8 mouse cellular contexts compared by ENCODE assay signal in genomic region chr8:105276292-105277120, GRCm38 (mm10). TPM values are rescaled to one million over a fixed set of nuclear protein-coding genes. Genes with fewer than 3 reads are reported as not detected.
DNase-seq lines count a peak whose midpoint lies in the region; ATAC-seq and TF ChIP-seq lines count a peak whose summit lies in the region.

No protein-coding gene starts in this region.

- 0 out of 2 replicates have a peak, but pooled peaks have one; percentile 4 for TF ChIP-seq CTCF in kidney, postnatal 0 days (IDR thresholded peaks at IDR 0.05; ENCODE audit: low read depth)
- no peak for TF ChIP-seq CTCF in small intestine, adult 2 months (IDR thresholded peaks at IDR 0.05; ENCODE audit: extremely low read depth, insufficient read length, insufficient replicate concordance, low read depth, low read length)

- H3K27me3 ChIP-seq in embryonic facial prominence, embryonic 11.5 days (ENCODE audit: control insufficient read depth, insufficient read depth, low read length), result peaks cover 76% of the 10 kb centered on the region
- H3K27me3 ChIP-seq in heart, embryonic 13.5 days (replicated peaks), result peaks cover 96% of the 10 kb centered on the region
- peaks cover 55% of the 10 kb centered on the region for H3K27me3 ChIP-seq in kidney, postnatal 0 days (ENCODE audit: insufficient read depth, low read length)
- peaks cover 11% of the 10 kb centered on the region for H3K27me3 ChIP-seq in small intestine, adult 2 months (ENCODE audit: control insufficient read depth, insufficient read depth, low read length)

- WGBS in embryonic facial prominence, embryonic 11.5 days, result 2% methylated on average over 30 of the region's 30 CpGs
- 2% methylated on average over 30 of the region's 30 CpGs for WGBS in heart, embryonic 13.5 days
- 4% methylated on average over 30 of the region's 30 CpGs for WGBS in kidney, postnatal 0 days
- WGBS in small intestine, adult 2 months, result 7% methylated on average over 30 of the region's 30 CpGs

- H3K4me3 ChIP-seq in embryonic facial prominence, embryonic 11.5 days (ENCODE audit: low read depth, low read length), result peak overlapping the region; percentile 30
- peak overlapping the region; percentile 54 for H3K4me3 ChIP-seq in heart, embryonic 13.5 days
- peak overlapping the region; percentile 31 for H3K4me3 ChIP-seq in kidney, postnatal 0 days (replicated peaks; ENCODE audit: low read depth, low read length)
- peak overlapping the region; percentile 60 for H3K4me3 ChIP-seq in small intestine, adult 2 months (ENCODE audit: low read depth, low read length)

- H3K27ac ChIP-seq in embryonic facial prominence, embryonic 11.5 days (replicated peaks; ENCODE audit: low read depth, low read length), result no peak overlapping the region
- no peak overlapping the region for H3K27ac ChIP-seq in heart, embryonic 13.5 days (replicated peaks)
- no peak overlapping the region for H3K27ac ChIP-seq in kidney, postnatal 0 days
- H3K27ac ChIP-seq in small intestine, adult 2 months (ENCODE audit: insufficient read depth, low read depth, low read length), result no peak overlapping the region

- TF ChIP-seq POLR2A in small intestine, adult 2 months (IDR thresholded peaks at IDR 0.05; ENCODE audit: low read depth, low read length), result no peak

- no peaks in the 10 kb centered on the region for H3K9me3 ChIP-seq in embryonic facial prominence, embryonic 11.5 days (replicated peaks; ENCODE audit: control insufficient read depth, low read length)
- no peaks in the 10 kb centered on the region for H3K9me3 ChIP-seq in heart, embryonic 13.5 days
- H3K9me3 ChIP-seq in kidney, postnatal 0 days (replicated peaks; ENCODE audit: low read length), result no peaks in the 10 kb centered on the region

- no peaks in the 10 kb centered on the region; the same call in 1 of the 2 replicates for H3K36me3 ChIP-seq in embryonic facial prominence, embryonic 11.5 days (replicated peaks; ENCODE audit: control insufficient read depth, insufficient read depth, low read depth, low read length)
- H3K36me3 ChIP-seq in heart, embryonic 13.5 days, result peaks cover 3% of the 10 kb centered on the region
- H3K36me3 ChIP-seq in kidney, postnatal 0 days (ENCODE audit: insufficient read depth, low read length), result no peaks in the 10 kb centered on the region; the same call in 1 of the 2 replicates
- no peaks in the 10 kb centered on the region for H3K36me3 ChIP-seq in small intestine, adult 2 months (ENCODE audit: control insufficient read depth, insufficient read depth, low read length)

- peak overlapping the region; percentile 71 for H3K4me2 ChIP-seq in embryonic facial prominence, embryonic 11.5 days (ENCODE audit: low read depth, low read length)
- peak overlapping the region; percentile 81 for H3K4me2 ChIP-seq in heart, embryonic 13.5 days
- H3K4me2 ChIP-seq in kidney, postnatal 0 days (ENCODE audit: low read length), result peak overlapping the region; percentile 69

- DNase-seq in right cerebral cortex, adult 18-20 months, result peak; percentile 65
- DNase-seq in right cerebral cortex, postnatal 36 days (ENCODE audit: low spot score in 2 of 2), result no peak
- peak; percentile 66 for DNase-seq in embryonic facial prominence, embryonic 11.5 days (ENCODE audit: low spot score)
- DNase-seq in kidney, postnatal 0 days (ENCODE audit: low spot score), result peak; percentile 51
- DNase-seq in lung, postnatal 36 days, result peak; percentile 78
- DNase-seq in urinary bladder, postnatal 10 days (ENCODE audit: low spot score), result no peak

- 0 out of 2 replicates have a peak overlapping the region, but pooled peaks have one; percentile 30 for H3K9ac ChIP-seq in embryonic facial prominence, embryonic 11.5 days (replicated peaks; ENCODE audit: low read length)
- peak overlapping the region; percentile 77 for H3K9ac ChIP-seq in heart, embryonic 13.5 days
- 0 out of 2 replicates have a peak overlapping the region, but pooled peaks have one; percentile 31 for H3K9ac ChIP-seq in kidney, postnatal 0 days (ENCODE audit: low read depth, low read length)

- peaks cover 8% of the 10 kb centered on the region for H3K4me1 ChIP-seq in embryonic facial prominence, embryonic 11.5 days (ENCODE audit: control insufficient read depth, insufficient read depth, low read length)
- H3K4me1 ChIP-seq in heart, embryonic 13.5 days, result peaks cover 30% of the 10 kb centered on the region
- 0 out of 2 replicates have a peak, but pooled peaks cover 2% of the 10 kb centered on the region for H3K4me1 ChIP-seq in kidney, postnatal 0 days (replicated peaks; ENCODE audit: insufficient read depth, low read length)
- peaks cover 16% of the 10 kb centered on the region for H3K4me1 ChIP-seq in small intestine, adult 2 months (ENCODE audit: control insufficient read depth, insufficient read depth, insufficient read length, low read length)

- peak; percentile 45 for ATAC-seq in embryonic facial prominence, embryonic 11.5 days (replicated peaks; ENCODE audit: insufficient number of reproducible peaks, low FRiP score, low TSS enrichment, low read depth)
- peak; percentile 49 for ATAC-seq in heart, embryonic 13.5 days (ENCODE audit: extremely low read depth, insufficient number of reproducible peaks, low FRiP score, low TSS enrichment)
- ATAC-seq in kidney, postnatal 0 days (replicated peaks; ENCODE audit: low FRiP score, low read depth), result peak; percentile 24

RNA-seq across cellular contexts. Expression of gene Nol3, which starts 0.6 kb away (rescaled TPM):
- 0.84 and 1.2 TPM in 2 replicates for polyA plus RNA-seq in embryonic facial prominence, embryonic 11.5 days (2014; fragmentation: Nextera tagmentation; extraction: Ambion mirVana)
- polyA plus RNA-seq in heart, embryonic 13.5 days (2015; fragmentation: Nextera tagmentation; extraction: Ambion mirVana), result 2.5 and 2.7 TPM in 2 replicates
- 0.29 and 0.68 TPM in 2 replicates for polyA plus RNA-seq in kidney, postnatal 0 days (2015; fragmentation: Nextera tagmentation; extraction: Ambion mirVana)
- polyA plus RNA-seq in small intestine, adult 2 months (2012; rRNA removed), result 0.52 and 1.1 TPM in 2 replicates

RNA-seq across cellular contexts. Expression of gene Hsf4, which starts 6.9 kb away (rescaled TPM):
- polyA plus RNA-seq in embryonic facial prominence, embryonic 11.5 days (2014; fragmentation: Nextera tagmentation; extraction: Ambion mirVana), result 0.13 TPM in 1 of 2 replicates, not detected in the other
- 0.15 TPM in 1 of 2 replicates, not detected in the other for polyA plus RNA-seq in heart, embryonic 13.5 days (2015; fragmentation: Nextera tagmentation; extraction: Ambion mirVana)
- 0.12 TPM in 1 of 2 replicates, not detected in the other for polyA plus RNA-seq in kidney, postnatal 0 days (2015; fragmentation: Nextera tagmentation; extraction: Ambion mirVana)
- 1.2 and 1.3 TPM in 2 replicates for polyA plus RNA-seq in small intestine, adult 2 months (2012; rRNA removed)

RNA-seq across cellular contexts. Expression of gene Fbxl8, which starts 12.1 kb away (rescaled TPM):
- polyA plus RNA-seq in embryonic facial prominence, embryonic 11.5 days (2014; fragmentation: Nextera tagmentation; extraction: Ambion mirVana), result 1.2 and 2.0 TPM in 2 replicates
- polyA plus RNA-seq in heart, embryonic 13.5 days (2015; fragmentation: Nextera tagmentation; extraction: Ambion mirVana), result 3.2 and 3.3 TPM in 2 replicates
- polyA plus RNA-seq in kidney, postnatal 0 days (2015; fragmentation: Nextera tagmentation; extraction: Ambion mirVana), result 1.8 and 2.4 TPM in 2 replicates
- 12.4 and 34.9 TPM in 2 replicates for polyA plus RNA-seq in small intestine, adult 2 months (2012; rRNA removed)

RNA-seq across cellular contexts. Expression of gene Tradd, which starts 12.1 kb away (rescaled TPM):
- 14.0 and 16.6 TPM in 2 replicates for polyA plus RNA-seq in embryonic facial prominence, embryonic 11.5 days (2014; fragmentation: Nextera tagmentation; extraction: Ambion mirVana)
- 18.3 and 18.8 TPM in 2 replicates for polyA plus RNA-seq in heart, embryonic 13.5 days (2015; fragmentation: Nextera tagmentation; extraction: Ambion mirVana)
- 21.8 and 24.2 TPM in 2 replicates for polyA plus RNA-seq in kidney, postnatal 0 days (2015; fragmentation: Nextera tagmentation; extraction: Ambion mirVana)
- polyA plus RNA-seq in small intestine, adult 2 months (2012; rRNA removed), result 62.7 and 112 TPM in 2 replicates

RNA-seq across cellular contexts. Expression of gene 4931428F04Rik, which starts 13.2 kb away (rescaled TPM):
- polyA plus RNA-seq in embryonic facial prominence, embryonic 11.5 days (2014; fragmentation: Nextera tagmentation; extraction: Ambion mirVana), result 23.6 and 25.2 TPM in 2 replicates
- 6.0 and 6.5 TPM in 2 replicates for polyA plus RNA-seq in heart, embryonic 13.5 days (2015; fragmentation: Nextera tagmentation; extraction: Ambion mirVana)
- polyA plus RNA-seq in kidney, postnatal 0 days (2015; fragmentation: Nextera tagmentation; extraction: Ambion mirVana), result 5.5 and 6.2 TPM in 2 replicates
- polyA plus RNA-seq in small intestine, adult 2 months (2012; rRNA removed), result 1.6 and 2.6 TPM in 2 replicates

Comparison
In these comparisons a context has a peak if more than half of its experiments do, and no peak if none do; other contexts are left out.
1. DNase-seq: peak in right cerebral cortex, adult 18-20 months (single experiment), embryonic facial prominence, embryonic 11.5 days (single experiment), kidney, postnatal 0 days (single experiment) and lung, postnatal 36 days (single experiment); none in right cerebral cortex, postnatal 36 days (0 of 2) and urinary bladder, postnatal 10 days (single experiment).
2. Peak in every context shown above with its lines, with median percentiles within 50 percentile points of each other: ATAC-seq, H3K4me2 ChIP-seq, H3K4me3 ChIP-seq and H3K9ac ChIP-seq.